Mouse (Mus musculus) liver, postnatal 0 days (tissue): ENCODE results near the gene Hdac1. TPM values are rescaled to one million over a fixed set of nuclear protein-coding genes. Genes with fewer than 3 reads are reported as not detected.
"Not testable (repeated sequence)": the region's sequence is repeated elsewhere in the genome, so short reads cannot be mapped to it uniquely, and the experiment has no call there.

ENCODE experiments used
- ATAC-seq: fragments of 200-750 bp; cut with Nextera tagmentation; 2 replicates; pipeline ENCODE4 v1.8.0; 2017; ENCODE audit warnings: mild to moderate bottlenecking, moderate library complexity
- DNase-seq: peaks from one replicate; pipeline ENCODE4 v3.0.0-alpha.2; 2016
- H3K27ac ChIP-seq: fragments of 300-500 bp; sonication (generic); 2 replicates; pipeline ENCODE4 v1.5.1; 2014; ENCODE audit warnings: antibody characterized with exemption, moderate library complexity, mild to moderate bottlenecking, low read depth
- H3K27me3 ChIP-seq: fragments of 300-500 bp; sonication (generic); 2 replicates; pipeline ENCODE4 v1.6.1; 2014; ENCODE audit warnings: low read length, control low read depth, mixed read lengths; ENCODE audit not compliant: insufficient read depth
- H3K36me3 ChIP-seq: fragments of 300-500 bp; sonication (generic); replicated peaks from 2 replicates; pipeline ENCODE4 v1.6.1; 2014; ENCODE audit warnings: mild to moderate bottlenecking, control low read depth, low read length, moderate library complexity, mixed read lengths; ENCODE audit not compliant: insufficient read depth
- H3K4me1 ChIP-seq: fragments of 300-500 bp; sonication (generic); 2 replicates; pipeline ENCODE4 v1.6.1; 2014; ENCODE audit warnings: antibody characterized with exemption, mild to moderate bottlenecking, control low read depth; ENCODE audit not compliant: insufficient read depth
- H3K4me2 ChIP-seq: fragments of 300-500 bp; sonication (generic); 2 replicates; pipeline ENCODE4 v1.6.1; 2014; ENCODE audit warnings: low read depth, mild to moderate bottlenecking, low read length, moderate library complexity, mixed read lengths
- H3K4me3 ChIP-seq: fragments of 300-500 bp; sonication (generic); 2 replicates; pipeline ENCODE4 v1.5.1; 2014; ENCODE audit warnings: low read depth, low read length
- H3K9ac ChIP-seq: fragments of 300-500 bp; sonication (generic); replicated peaks from 2 replicates; pipeline ENCODE4 v1.6.1; 2014; ENCODE audit warnings: mild to moderate bottlenecking, moderate library complexity
- H3K9me3 ChIP-seq: fragments of 300-500 bp; sonication (generic); 2 replicates; pipeline ENCODE4 v1.6.1; 2016; ENCODE audit warnings: mild to moderate bottlenecking, control low read depth, low read length, mixed read lengths
- CTCF ChIP-seq: sonication (generic); IDR thresholded peaks from 2 replicates; pipeline ENCODE4 v1.5.1; 2016; ENCODE audit warnings: antibody characterized with exemption, low read depth
- EP300 ChIP-seq: IDR thresholded peaks from 2 replicates; pipeline ENCODE4 v1.6.1; 2016; ENCODE audit warnings: antibody characterized with exemption, low read depth, mild to moderate bottlenecking
- WGBS: fragments of 180-500 bp; shearing (Covaris S2); extraction: QIAGEN DNeasy Blood & Tissue Kit; methylation state at CpG from one replicate; pipeline ENCODE4 v1.1.7; 2014; ENCODE audit not compliant: insufficient replicate concordance; 5-methylcytosine and 5-hydroxymethylcytosine counted together
- polyA plus RNA-seq: library from polyadenylated mRNA; unstranded; fragments of >200 nt; fragmentation: Nextera tagmentation; extraction: Ambion mirVana; gene quantifications from 2 replicates; pipeline ENCODE4 v1.2.1, GENCODE M21; 2015

The Hdac1 gene
- polyA plus RNA-seq, 1 experiment from 2014 or later: 59.0 TPM

- no peaks in the 10 kb centered on the region for H3K27me3 ChIP-seq
- H3K9me3 ChIP-seq: no peaks in the 10 kb centered on the region
- peaks cover 17% of the 10 kb centered on the region for H3K4me1 ChIP-seq
- H3K4me3 ChIP-seq: no peak overlapping the region
- no peak overlapping the region for H3K4me2 ChIP-seq
- H3K9ac ChIP-seq: no peak overlapping the region
- WGBS: 91% methylated on average over 4 of the region's 4 CpGs
- H3K27ac ChIP-seq: no peak overlapping the region
- no peak for DNase-seq
- TF ChIP-seq EP300 (no peak), CTCF (no peak)
- ATAC-seq: no peak
- H3K36me3 ChIP-seq: peaks cover 4% of the 10 kb centered on the region; the same call in 1 of the 2 replicates
Observed at GRCm38 (mm10) chr4:129544106-129544505, 1.6 kb upstream of the Hdac1 start.

DNA sequence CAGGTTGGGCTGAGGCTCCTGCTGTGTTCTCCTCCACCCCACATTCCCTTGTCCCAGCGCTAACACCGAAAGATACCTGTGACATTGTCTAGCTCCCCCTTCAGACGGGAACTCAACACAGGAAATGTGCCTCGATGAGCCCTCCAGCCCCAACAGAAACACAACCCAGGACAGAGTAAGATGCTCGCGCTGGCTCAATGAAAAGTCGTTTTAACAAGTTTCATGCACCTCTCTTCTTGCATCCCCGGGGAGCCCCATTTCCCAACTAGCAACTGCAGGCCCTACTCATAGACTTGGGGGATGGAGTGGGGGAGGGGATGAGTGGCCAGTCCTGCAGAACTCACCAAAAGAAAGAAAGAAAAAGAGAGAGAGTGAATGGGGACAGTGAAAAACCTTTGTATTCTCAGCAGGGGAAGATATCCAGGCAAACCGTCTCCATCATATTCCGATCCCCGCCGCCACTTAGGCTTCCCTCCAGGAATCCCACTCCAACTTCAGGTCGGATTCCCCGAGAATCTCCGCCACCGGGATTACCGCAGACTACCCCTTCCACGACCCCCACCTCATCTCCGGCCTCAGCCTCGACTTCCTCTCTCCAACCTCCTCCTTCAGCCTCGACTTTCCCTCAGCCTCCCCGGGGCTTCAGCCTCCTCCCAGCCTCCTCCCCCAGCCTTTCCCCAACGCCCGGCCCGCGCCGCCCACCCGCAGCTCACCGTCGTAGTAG lies 483 bp downstream of the Hdac1 start:
- peak overlapping the region; percentile 93 for H3K4me2 ChIP-seq
- DNase-seq: peak; percentile 29
- ATAC-seq: no peak
- TF ChIP-seq EP300 (no peak), CTCF (peak; percentile 57)
- WGBS: under 1% methylated on average over 30 of the region's 30 CpGs
- no peaks in the 10 kb centered on the region for H3K27me3 ChIP-seq
- peak overlapping the region; percentile 98 for H3K4me3 ChIP-seq
- peak overlapping the region; percentile 81 for H3K27ac ChIP-seq
- H3K36me3 ChIP-seq: peaks cover 8% of the 10 kb centered on the region; the same call in 1 of the 2 replicates
- H3K9ac ChIP-seq: peak overlapping the region; percentile 94
- H3K9me3 ChIP-seq: no peaks in the 10 kb centered on the region
- peaks cover 17% of the 10 kb centered on the region for H3K4me1 ChIP-seq

- H3K9ac ChIP-seq: no peak overlapping the region; the same call in 1 of the 2 replicates
- H3K4me3 ChIP-seq: no peak overlapping the region
- H3K27me3 ChIP-seq: no peaks in the 10 kb centered on the region
- no peak for TF ChIP-seq EP300
- TF ChIP-seq CTCF: peak; percentile 71
- 82% methylated on average over 6 of the region's 6 CpGs for WGBS
- H3K4me2 ChIP-seq: no peak overlapping the region
- no peaks in the 10 kb centered on the region for H3K9me3 ChIP-seq
- ATAC-seq (no peak), DNase-seq (peak; percentile 67)
- peaks cover 17% of the 10 kb centered on the region for H3K4me1 ChIP-seq
- H3K27ac ChIP-seq: no peak overlapping the region
- H3K36me3 ChIP-seq: peaks cover 11% of the 10 kb centered on the region; the same call in 1 of the 2 replicates
Observed at GRCm38 (mm10) chr4:129540012-129540411, 2.5 kb downstream of the Hdac1 start.

DNA sequence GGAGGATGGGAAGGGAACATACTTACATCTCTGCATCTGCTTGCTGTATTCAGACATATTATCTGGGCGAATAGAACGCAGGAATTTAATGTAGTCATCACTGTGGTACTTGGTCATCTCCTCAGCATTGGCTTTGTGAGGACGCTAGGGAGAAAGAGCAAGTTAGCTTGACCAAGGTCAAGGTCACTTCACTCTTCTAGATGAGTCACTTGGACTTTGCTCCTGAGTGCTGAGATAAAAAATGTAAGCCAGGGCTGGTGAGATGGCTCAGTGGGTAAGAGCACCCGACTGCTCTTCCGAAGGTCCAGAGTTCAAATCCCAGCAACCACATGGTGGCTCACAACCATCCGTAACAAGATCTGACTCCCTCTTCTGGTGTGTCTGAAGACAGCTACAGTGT lies 13.6 kb downstream of the Hdac1 start:
- not testable (repeated sequence) for H3K9ac ChIP-seq, H3K4me3 ChIP-seq, H3K4me2 ChIP-seq, ATAC-seq, DNase-seq, H3K27me3 ChIP-seq, H3K27ac ChIP-seq, H3K9me3 ChIP-seq, H3K4me1 ChIP-seq
- 85% methylated on average over 5 of the region's 6 CpGs for WGBS
- peaks cover 66% of the 10 kb centered on the region for H3K36me3 ChIP-seq

- Histone ChIP-seq H3K36me3 (peaks cover 75% of the 10 kb centered on the region), H3K4me1 (peaks cover 7% of the 10 kb centered on the region; the same call in 1 of the 2 replicates), H3K27me3 (no peaks in the 10 kb centered on the region), H3K4me3 (no peak overlapping the region), H3K4me2 (no peak overlapping the region), H3K9ac (no peak overlapping the region), H3K27ac (no peak overlapping the region), H3K9me3 (no peaks in the 10 kb centered on the region)
- DNase-seq (no peak), ATAC-seq (no peak)
- 70% methylated on average over 3 of the region's 3 CpGs for WGBS
- TF ChIP-seq CTCF (no peak), EP300 (no peak)
Observed at GRCm38 (mm10) chr4:129525889-129526288, 16.6 kb downstream of the Hdac1 start.

- H3K9ac ChIP-seq: no peak overlapping the region
- peaks cover 7% of the 10 kb centered on the region; the same call in 1 of the 2 replicates for H3K4me1 ChIP-seq
- no peak for DNase-seq
- H3K27ac ChIP-seq: no peak overlapping the region
- ATAC-seq: no peak
- H3K4me3 ChIP-seq: no peak overlapping the region
- TF ChIP-seq EP300 (no peak), CTCF (no peak)
- H3K27me3 ChIP-seq: no peaks in the 10 kb centered on the region
- no peaks in the 10 kb centered on the region for H3K9me3 ChIP-seq
- peaks cover 77% of the 10 kb centered on the region for H3K36me3 ChIP-seq
- WGBS: 82% methylated on average over 5 of the region's 5 CpGs
- H3K4me2 ChIP-seq: no peak overlapping the region
Observed at GRCm38 (mm10) chr4:129525338-129525737, 17.2 kb downstream of the Hdac1 start.
